Mouse (Mus musculus) Patski (cell line): ENCODE results near the gene Cyp2c23. TPM values are rescaled to one million over a fixed set of nuclear protein-coding genes. Genes with fewer than 3 reads are reported as not detected.

ENCODE experiments used
- ATAC-seq: fragments of 100-300 bp; one replicate; pipeline ENCODE4 v1.8.0; 2021
- CTCF ChIA-PET: fragments of 350-600 bp; sonication (Branson Sonifier 250); formaldehyde crosslinking; loops from one replicate; lab custom pipeline; 2022; ENCODE audit warnings: inconsistent platforms; lab: Charles Lee
- POLR2A ChIA-PET: fragments of 350-600 bp; sonication (Branson Sonifier 250); formaldehyde crosslinking; loops from one replicate; lab custom pipeline; 2022; ENCODE audit warnings: antibody characterized with exemption, inconsistent platforms; lab: Charles Lee
- DNase-seq: peaks from one replicate; pipeline ENCODE4 v3.0.0-alpha.2; 2011; ENCODE audit warnings: low read depth, low spot score
- H3K27me3 ChIP-seq: fragments of 371-371 bp; one replicate; pipeline ENCODE4 v1.5.1; 2021
- CTCF ChIP-seq: fragments of 100-300 bp; IDR thresholded peaks from one replicate; pipeline ENCODE4 v1.5.1; 2021
- in situ Hi-C: fragments of 300-500 bp; cut with MboI; formaldehyde crosslinking; loops from 3 replicates; pipeline ENCODE4 v1.11.1; 2018; ENCODE audit warnings: low pct_unique_long_range_greater_than_20kb, mixed read lengths
- polyA plus RNA-seq: library from polyadenylated mRNA; unstranded; gene quantifications from one replicate; pipeline ENCODE4 v1.2.3, GENCODE M21; 2021

Cyp2c23 gene
- polyA plus RNA-seq, 1 experiment from 2014 or later, result 0.58 TPM

DNA sequence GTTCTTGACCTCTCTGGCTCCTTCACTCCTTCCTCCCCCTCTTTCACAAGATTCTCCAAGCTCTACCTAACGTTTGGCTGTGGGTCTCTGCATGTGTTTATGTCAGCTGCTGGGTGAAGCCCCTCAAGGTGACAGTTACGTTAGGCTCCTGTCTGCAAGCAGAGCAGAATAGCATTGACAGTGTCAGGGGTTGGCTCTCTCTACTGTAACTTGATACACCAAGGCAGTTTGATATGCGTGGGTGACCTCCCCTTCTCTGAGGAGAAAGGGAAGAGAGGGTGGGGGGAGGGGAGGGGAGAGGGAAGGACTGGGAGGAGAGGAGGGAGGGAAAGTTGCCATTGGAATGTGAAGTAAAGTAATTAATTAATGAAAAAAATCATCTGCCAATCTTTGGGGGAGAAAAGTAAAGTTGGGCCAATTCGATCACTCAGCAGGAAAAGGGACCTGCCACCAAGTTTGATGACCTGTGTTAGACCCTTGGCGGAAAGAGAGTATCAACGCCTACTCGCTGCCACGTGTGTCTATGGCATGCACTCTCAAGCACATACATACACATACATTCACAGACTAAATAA lies 2.0 kb downstream of the Cyp2c23 start:
- ATAC-seq, result no peak
- DNase-seq, result no peak
- no peak for TF ChIP-seq CTCF
- POLR2A ChIA-PET, result no interaction called here
- in situ Hi-C loops, result no loop called here
- no peaks in the 10 kb centered on the region for H3K27me3 ChIP-seq
- CTCF ChIA-PET, result interaction anchor here (1.2 kb wide), 1 partner anchor 9 kb away, joined by 3 read pairs; no protein-coding TSS in a partner anchor

GRCm38 (mm10) chr19:44024921-44025585 lies 4.0 kb downstream of the Cyp2c23 start:
- TF ChIP-seq CTCF, result no peak
- ChIA-PET CTCF (no interaction called here), POLR2A (no interaction called here)
- in situ Hi-C loops, result no loop called here
- no peaks in the 10 kb centered on the region for H3K27me3 ChIP-seq
- DNase-seq (no peak), ATAC-seq (no peak)

DNA sequence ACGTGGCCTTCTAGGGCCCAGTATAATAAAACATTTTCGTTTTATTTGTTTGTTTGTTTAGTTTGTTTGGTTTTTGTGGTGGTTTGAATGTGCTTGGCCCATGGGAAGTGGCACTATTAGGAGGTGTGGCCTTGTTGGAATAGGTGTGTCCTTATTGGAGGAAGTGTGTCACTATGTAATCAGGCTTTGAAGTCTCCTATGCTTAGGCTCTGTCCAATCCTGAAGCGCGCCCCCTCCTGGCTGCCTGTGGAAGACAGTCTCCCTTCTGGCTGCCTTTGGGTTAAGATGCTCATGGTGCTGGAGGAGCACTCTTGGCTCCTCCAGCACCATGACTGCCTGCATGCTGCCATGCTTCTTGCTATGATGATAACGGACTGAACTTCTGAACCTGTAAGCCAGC lies 5.9 kb downstream of the Cyp2c23 start:
- POLR2A ChIA-PET, result no interaction called here
- ATAC-seq, result no peak
- in situ Hi-C loops, result no loop called here
- CTCF ChIA-PET, result no interaction called here
- TF ChIP-seq CTCF, result peak; percentile 41
- no peaks in the 10 kb centered on the region for H3K27me3 ChIP-seq
- no peak for DNase-seq

DNA sequence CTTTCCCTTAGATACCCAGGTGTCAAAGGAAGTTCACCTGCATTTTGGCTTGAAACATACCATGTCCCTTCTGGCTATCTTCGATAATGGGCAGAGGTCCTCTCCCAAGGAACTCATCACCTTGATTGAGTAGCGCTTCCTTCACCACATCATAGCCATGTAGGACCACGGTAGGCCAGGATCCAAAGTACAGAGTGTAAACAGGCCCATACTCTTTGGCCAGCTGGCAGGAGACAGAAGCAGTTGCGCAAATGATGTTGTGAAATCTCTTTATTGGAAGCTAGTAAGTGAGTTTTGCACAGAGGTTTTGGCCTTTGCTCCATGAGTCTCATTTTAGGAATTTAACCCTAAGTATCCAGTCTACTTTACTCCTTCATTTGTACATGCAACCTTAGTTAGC lies 7.5 kb downstream of the Cyp2c23 start:
- CTCF ChIA-PET, result no interaction called here
- H3K27me3 ChIP-seq, result no peaks in the 10 kb centered on the region
- ATAC-seq (peak; percentile 73), DNase-seq (peak; percentile 22)
- TF ChIP-seq CTCF, result no peak
- in situ Hi-C loops, result no loop called here
- POLR2A ChIA-PET, result interaction anchor here (0.6 kb wide), 1 partner anchor 44 kb away, joined by 4 read pairs; no protein-coding TSS in a partner anchor

GRCm38 (mm10) chr19:44019739-44020138 lies 9.3 kb downstream of the Cyp2c23 start:
- CTCF ChIA-PET, result interaction anchor here (1.1 kb wide), 1 partner anchor 16 kb away, joined by 4 read pairs; no protein-coding TSS in a partner anchor

GRCm38 (mm10) chr19:44013862-44014261 lies 15.1 kb downstream of the Cyp2c23 start:
- H3K27me3 ChIP-seq, result peaks cover 3% of the 10 kb centered on the region
- in situ Hi-C loops, result no loop called here
- CTCF ChIA-PET, result no interaction called here
- POLR2A ChIA-PET, result no interaction called here
- ATAC-seq, result no peak
- no peak for DNase-seq
- no peak for TF ChIP-seq CTCF

More at GRCm38 (mm10) chr19:44019739-44020138, 9.3 kb downstream of the Cyp2c23 start:
- in situ Hi-C loops, result no loop called here
- POLR2A ChIA-PET, result no interaction called here
- DNase-seq (no peak), ATAC-seq (no peak)
- no peaks in the 10 kb centered on the region for H3K27me3 ChIP-seq
- TF ChIP-seq CTCF, result no peak

DNA sequence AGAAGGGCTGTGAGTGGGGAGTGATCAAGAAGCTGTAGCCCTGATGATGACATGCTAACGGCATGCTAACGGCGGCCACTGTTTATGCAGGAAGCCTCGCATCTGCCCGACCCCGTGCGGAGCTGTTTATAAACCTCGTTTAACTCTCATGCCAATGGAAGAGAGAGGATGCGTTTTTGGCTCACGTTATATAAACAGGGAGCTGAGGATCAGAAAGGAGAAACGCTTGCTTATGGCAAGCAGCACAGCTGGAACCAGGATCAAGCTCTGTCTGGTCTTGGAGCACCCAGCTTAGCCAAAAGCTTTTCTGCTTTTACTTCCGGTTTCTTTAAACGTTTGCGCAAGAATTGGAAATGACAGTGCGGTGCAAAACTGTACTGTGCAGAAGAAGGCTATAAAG lies 20.2 kb downstream of the Cyp2c23 start:
- H3K27me3 ChIP-seq, result peaks cover 9% of the 10 kb centered on the region
- in situ Hi-C loops, result no loop called here
- CTCF ChIA-PET, result no interaction called here
- ATAC-seq (no peak), DNase-seq (no peak)
- no peak for TF ChIP-seq CTCF
- POLR2A ChIA-PET, result interaction anchor here (1.2 kb wide), 1 partner anchor 9 kb away, joined by 4 read pairs; no protein-coding TSS in a partner anchor

DNA sequence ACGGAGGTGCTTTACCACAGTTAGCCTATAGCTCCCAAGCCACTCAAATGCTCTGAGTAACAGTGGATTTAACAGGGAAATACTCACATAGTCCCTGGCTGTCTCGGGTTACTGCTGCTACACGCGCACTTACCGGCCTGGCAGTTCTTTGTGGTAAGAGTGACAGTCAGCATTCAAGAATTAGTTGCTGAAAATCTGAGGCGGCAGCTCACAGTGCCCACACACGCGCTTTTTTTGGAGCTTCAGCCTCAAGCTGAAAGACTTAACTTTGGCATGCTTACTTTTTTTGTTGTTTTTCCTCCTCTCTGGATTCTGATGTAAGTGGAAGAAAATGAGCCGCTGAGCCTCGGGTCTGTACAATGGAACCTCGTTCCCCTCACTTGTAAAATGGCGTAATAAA lies 21.8 kb downstream of the Cyp2c23 start:
- POLR2A ChIA-PET, result no interaction called here
- CTCF ChIA-PET, result interaction anchor here (1.5 kb wide), 1 partner anchor 175 kb away, joined by 3 read pairs; no protein-coding TSS in a partner anchor
- no peak for TF ChIP-seq CTCF
- in situ Hi-C loops, result no loop called here
- no peak for ATAC-seq
- no peak for DNase-seq
- H3K27me3 ChIP-seq, result peaks cover 7% of the 10 kb centered on the region

DNA sequence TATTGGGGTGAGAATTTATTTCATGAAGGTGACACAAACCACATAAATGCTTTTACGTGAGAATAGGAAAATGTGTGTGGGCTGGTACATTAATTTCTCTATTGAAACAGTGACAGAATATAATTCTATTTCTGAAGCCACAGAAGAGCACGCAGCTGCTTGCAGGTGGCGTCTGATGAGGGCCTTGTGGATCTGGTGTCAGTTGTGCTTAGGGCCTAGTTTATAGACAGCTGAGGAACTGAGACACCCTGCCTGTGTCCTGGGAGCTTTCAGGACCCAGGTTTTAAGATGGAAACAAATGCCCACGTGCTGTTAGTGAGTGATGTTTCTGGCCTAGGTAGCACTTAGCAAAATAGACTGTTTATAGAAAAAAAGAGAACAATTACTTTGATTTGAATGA lies 24.0 kb downstream of the Cyp2c23 start:
- CTCF ChIA-PET, result interaction anchor here (0.9 kb wide), 1 partner anchor 11 kb away, joined by 3 read pairs; no protein-coding TSS in a partner anchor
- TF ChIP-seq CTCF, result no peak
- ATAC-seq, result no peak
- H3K27me3 ChIP-seq, result peaks cover 27% of the 10 kb centered on the region
- DNase-seq, result no peak
- in situ Hi-C loops, result no loop called here
- POLR2A ChIA-PET, result interaction anchor here (1.1 kb wide), 1 partner anchor 10 kb away, joined by 3 read pairs; no protein-coding TSS in a partner anchor

DNA sequence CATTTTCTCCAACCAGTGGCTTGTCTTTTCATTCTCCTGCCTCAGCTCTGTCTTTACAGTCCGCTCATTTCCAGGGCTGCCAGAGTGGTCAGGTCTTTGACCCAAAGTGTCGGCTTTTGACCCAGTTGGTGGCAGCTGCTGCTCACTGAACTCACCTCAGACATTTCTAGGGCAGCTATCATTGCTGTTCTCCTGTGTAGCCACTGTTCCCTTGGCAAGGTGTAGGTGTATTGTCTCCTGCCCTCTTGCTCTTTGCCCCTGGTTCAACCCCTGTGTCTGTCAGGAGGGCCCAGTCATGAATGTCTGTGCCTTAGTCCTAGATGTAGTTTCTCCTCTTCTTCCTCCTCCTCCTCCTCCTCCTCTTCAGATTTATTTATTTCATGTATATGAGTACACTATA lies 24.7 kb downstream of the Cyp2c23 start:
- no peak for DNase-seq
- peaks cover 33% of the 10 kb centered on the region for H3K27me3 ChIP-seq
- TF ChIP-seq CTCF, result no peak
- no peak for ATAC-seq
- ChIA-PET POLR2A (no interaction called here), CTCF (interaction anchor here (0.9 kb wide), 1 partner anchor 12 kb away, joined by 3 read pairs; no protein-coding TSS in a partner anchor)
- in situ Hi-C loops, result no loop called here

DNA sequence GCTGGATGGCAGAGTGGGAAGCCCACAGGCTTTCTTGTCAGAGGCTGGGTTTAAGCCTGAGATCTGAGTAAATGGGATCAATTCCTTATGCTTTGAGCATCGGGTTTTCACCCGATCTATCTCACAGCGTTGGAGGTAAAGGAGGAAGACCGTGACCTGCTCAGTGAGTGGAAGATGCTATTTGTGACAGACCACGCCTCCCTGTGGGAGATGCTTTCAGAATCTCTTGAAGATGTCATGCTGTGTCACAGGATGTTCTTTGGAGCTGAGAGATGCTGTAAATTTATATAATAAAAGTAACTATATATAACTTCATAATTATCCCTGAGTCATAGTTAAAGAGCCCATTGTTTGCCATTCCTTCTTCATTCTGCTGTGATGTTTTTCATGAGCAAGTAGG lies 28.3 kb downstream of the Cyp2c23 start:
- TF ChIP-seq CTCF, result no peak
- ChIA-PET CTCF (interaction anchor here (0.6 kb wide), 1 partner anchor 16 kb away, joined by 3 read pairs; no protein-coding TSS in a partner anchor), POLR2A (no interaction called here)
- ATAC-seq, result no peak
- H3K27me3 ChIP-seq, result peaks cover 31% of the 10 kb centered on the region
- in situ Hi-C loops, result no loop called here
- DNase-seq, result no peak
